Mouse (Mus musculus) megakaryocyte, embryonic 14.5 days (primary cell): ENCODE measurements around the gene Zswim5.

Source experiments
- FLI1 ChIP-seq: IDR thresholded peaks from 2 replicates; pipeline ENCODE4 v1.6.1; 2012; ENCODE audit warnings: low read length, inconsistent platforms, mixed read lengths
- GATA1 ChIP-seq: IDR thresholded peaks from 3 replicates; pipeline ENCODE4 v1.6.1; 2012; ENCODE audit warnings: mixed read lengths, low read length, inconsistent platforms, borderline replicate concordance

DNA sequence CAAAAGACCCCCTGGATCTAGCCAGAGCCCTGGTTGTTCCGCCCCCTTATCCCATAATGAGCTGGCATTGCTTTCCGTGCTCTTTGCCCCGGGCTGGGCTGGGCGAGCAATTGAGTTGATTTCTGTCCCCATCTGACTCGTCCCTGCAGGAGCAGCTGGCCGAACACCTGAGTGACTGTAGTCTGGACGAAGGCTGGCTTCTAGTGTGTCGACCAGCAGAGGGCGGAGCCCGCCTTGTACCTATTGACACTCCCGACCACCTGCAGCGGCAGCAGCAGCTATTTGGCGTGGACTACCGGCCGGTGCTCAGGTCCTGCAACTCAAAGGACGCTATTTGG is 118.6 kb downstream of the Zswim5 start:
- TF ChIP-seq GATA1 (no peak), FLI1 (no peak)
